Mouse (Mus musculus) adrenal gland, adult (tissue): Measurements from ENCODE around the gene Ramp1.

Source experiments
- DNase-seq, 2 experiments: peaks; one replicate each; pipeline ENCODE4 v3.0.0; 2022 to 2023; ENCODE audit warnings: low spot score in 1 of 2; ENCODE audit not compliant: inconsistent age in 2 of 2

Gene Ramp1

DNA sequence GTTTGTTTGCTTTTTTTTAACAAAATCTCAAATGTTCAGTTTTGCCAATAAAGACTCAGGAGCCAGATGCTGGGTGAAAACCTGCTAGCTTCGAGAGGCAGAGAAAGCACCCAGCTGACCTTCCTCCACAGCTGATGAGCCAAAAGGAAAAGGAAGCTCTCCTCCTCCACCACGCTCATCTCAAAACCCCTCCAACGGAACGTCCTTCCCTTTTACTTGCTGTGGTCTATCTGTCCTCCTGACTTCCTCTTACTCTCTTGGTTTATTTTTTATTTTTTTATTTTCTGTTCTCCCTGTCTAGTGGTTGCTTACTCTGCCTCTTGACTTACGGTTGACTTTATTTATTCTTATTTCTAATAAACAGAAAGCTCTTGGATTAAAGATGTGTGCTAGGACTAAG lies 55.8 kb downstream of the Ramp1 start:
- DNase-seq: no peak

DNA sequence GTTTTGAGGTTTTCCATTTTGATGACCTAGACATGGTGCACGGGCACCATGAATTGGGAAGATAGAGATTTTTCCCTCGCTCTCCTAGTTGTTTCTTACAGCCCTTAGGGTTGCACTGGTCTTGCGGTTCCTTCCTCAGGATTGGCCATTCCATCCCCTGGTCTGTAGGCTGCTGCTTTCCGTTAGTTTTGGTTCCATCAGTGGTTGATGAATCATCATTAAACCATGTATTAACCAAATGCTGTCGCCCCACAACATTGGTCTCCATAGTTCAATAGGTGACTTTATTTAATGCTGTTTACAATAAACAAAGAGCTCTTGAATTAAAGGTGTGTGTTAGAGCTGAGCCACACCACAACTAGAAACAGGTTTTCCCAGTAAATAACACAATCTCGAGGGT lies 58.1 kb downstream of the Ramp1 start:
- DNase-seq: no peak

DNA sequence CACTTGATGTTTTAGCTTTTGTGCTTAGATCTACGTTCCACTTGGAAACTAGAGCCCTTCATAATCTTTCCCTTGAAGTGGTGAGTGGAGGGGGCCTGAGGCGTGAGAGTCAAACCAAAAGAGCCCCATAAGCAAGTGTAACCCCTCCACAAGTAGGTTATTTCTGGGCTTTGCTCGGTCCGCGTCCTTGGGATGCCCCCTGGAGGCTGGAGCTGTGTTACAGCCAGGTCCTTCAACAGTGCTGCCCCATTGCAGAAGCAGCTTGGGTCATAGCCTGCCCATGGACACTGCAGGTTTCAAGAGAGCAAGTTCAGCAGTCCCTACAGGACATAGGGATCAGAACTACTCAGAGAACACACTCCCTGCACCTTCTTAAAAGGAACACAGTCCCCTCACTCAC lies 59.5 kb downstream of the Ramp1 start:
- peak; percentile 61 to 80 for DNase-seq

DNA sequence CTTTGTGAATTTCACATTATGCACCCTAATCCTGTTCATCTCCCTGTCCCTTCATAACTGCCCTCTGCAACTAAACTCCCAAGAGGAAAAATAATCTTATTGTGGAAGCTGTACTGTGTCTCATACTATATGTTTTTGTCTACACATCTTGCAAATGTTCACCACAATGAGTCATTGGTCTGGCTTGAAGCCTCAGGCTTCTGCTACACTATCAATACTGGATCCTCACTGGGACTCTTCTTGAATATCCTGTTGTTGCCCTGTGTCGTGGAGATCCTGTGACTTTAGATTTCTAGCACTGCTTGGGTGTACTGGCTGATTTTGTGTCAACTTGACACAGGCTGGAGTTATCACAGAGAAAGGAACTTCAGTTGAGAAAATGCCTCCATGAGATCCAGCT lies 60.2 kb downstream of the Ramp1 start:
- no peak for DNase-seq

DNA sequence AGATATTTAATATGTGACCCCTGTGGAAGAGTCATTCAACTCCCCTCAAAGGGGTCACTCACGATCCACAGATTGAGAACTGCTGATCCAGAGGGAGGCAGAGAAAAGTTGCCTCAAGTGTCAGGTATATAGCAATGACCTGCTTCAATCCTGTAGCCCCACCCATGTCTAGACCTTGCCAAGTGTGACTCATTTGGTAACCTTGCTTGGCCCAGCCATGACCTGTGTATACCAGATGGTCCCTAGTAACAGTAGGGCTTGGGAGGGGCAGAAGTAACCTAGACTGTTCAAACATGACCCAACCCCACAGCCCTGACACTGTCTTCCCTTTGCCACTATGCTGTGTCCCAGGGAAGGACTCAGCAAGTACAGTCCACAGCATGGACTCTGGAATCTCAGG lies 61.1 kb downstream of the Ramp1 start:
- DNase-seq: peak; percentile 70 to 91

DNA sequence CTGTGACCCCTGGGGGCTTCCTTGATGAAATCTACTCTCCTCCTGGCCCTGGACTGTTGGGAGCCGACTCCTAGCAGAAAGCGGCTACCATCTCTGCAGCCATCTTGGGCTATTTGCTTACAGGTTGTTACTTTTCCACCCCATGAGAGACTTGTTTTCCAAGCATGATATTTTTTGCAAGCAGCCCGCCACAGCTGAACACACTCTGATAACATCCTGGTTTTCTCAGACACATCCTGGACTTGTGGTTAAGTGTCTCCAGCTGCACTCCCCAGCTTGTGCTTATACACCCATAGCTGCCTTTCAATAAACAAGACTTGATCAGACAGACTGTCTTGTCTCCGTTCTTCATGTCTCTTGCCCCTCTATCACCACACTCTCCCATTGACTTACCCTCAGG lies 61.6 kb downstream of the Ramp1 start:
- no peak for DNase-seq

DNA sequence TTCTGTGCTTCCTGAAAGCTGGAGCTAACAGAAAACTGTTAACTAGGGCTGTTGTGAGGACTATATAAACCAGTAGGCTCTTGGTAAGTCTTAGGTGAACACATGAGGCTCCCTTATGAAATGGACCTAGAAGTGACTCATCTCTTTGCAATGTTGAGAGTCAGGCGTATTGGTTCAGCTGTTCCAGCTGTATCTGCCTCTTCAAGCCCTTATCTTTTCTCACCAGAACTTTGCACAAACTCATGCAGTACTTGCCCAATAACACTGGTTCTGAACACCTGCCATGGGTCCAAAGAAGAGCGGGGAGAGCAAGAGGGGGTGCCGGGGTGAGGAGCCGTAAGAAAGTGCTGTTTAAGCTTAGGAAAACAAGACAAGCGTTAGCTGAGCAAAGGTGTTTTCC lies 68.6 kb downstream of the Ramp1 start:
- DNase-seq: peak; percentile 23 to 66

DNA sequence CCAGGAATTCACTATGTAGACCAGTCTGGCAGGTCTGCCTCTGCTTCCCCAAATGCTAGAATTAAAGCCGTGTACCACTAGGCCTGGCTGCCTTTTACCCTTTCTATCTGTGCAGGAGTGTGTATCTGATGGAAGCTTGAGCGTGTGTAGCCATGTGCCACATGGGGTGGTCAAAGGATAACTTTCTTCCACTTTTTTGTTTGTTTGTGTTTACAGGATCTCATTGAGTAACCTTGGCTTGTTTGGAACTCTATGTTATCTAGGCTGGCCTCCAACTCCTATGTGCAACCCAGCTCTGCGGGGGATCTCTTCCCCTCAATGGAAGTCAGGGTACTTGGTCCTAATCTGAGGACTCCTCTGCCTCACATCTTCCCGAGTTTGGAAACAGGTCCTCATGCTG lies 69.3 kb downstream of the Ramp1 start:
- peak in 1 of 2 experiments; percentile 36 for DNase-seq

DNA sequence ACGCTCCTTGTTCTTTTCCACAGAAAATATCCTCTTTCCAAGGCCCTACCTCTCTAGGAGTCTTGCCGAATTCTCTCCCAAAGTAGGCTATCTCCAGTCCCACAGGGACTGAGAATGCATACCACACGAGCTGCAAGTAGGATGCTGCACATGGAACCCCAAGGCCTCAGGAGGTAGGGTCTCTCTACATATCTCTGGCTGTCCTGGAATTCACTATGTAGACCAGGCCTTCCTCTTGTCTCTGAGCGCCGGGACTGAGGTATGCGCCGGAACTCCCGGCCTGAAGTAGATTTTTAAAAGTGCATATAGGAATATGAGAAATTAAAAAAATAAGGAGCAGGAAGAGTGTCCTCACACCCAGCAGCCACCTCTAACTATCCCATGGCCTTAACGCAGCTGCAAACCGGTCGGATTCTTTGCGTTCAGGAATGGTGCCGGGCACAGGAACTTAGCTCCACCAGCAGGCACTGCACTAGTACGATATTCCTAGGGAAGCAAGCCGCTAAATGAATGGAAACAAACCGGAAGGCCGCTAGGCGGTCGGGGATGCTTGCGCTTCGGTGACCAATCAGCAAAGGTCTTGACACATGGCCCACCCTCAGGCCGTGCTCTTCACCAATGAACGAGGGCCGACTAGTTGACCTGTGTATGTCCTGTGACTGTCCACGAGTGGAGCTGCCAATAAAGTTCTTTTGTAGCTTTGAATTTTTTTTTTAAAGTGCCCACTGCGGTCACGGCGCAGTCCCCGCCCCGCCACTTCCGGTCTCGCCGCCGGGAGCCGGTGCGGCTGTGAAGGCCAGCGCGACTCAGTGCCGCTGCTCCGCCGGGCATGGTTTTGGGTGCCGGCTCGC lies 70.2 kb downstream of the Ramp1 start, which contains the start of gene Ube2f:
TSS of gene Ube2f (plus strand) at position 741 of the 851 bp plus-strand sequence.
- DNase-seq: peak; percentile 96 to 97

DNA sequence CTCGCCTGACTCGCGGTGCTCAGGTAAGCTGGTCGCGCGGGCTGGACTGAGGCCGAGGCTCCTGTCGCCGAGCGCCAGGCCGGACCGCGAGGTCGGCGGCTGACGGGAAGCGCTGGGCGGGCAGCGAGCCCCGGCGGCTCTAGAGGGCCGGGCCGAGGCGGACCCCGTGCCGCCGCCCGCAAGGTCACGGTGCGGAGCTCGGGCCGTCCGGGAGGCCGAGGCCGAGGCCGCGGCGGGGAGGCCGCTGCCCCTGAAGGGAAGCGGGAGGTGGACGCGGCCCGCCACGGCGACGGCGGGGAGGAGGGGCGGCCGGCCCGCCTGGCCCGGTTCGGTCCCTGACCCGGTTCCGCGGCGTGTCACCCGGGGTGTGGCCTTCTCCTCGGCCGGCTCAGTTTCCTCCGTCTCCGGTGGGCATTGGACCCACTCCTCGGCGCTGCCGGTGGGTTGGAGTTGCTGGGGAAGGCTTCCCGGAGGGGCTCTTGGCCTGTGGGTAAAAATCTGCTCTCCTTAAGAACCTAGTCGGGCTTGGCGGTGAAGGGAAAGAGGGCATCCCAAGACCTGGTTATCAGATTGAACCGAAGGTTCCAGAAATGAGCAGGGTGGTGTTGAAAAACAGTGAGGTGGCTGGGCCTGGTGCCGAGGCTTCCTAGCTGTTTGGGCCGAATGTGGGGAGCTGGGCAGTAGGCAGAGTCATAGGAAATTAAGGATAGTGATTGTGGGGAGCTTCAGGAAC lies 71.0 kb downstream of the Ramp1 start:
- DNase-seq: peak; percentile 58 to 88

DNA sequence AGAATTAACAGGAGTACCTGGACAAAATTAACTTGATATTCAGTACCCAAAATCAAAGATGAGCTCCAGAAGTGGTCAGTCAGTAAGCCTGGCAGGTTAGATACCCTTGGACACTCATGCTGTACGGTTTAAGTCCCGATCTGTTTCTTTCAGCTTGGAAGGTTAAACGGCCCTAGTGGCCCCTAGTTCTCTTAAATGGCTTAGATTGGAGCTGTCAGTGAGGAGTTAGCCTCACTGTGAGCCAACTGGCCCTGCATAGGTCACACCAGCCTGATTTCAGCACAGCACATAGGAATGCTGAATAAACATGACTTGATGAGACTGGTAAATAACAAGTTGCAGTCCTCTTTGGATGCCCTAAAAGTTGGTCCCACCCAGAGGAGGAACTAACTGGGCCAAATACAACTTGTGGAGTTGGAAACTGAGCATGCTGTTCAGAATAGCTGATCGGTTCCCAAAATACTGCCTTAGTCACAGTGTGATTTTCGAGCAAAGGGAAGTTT lies 71.6 kb downstream of the Ramp1 start:
- peak in 1 of 2 experiments; percentile 63 for DNase-seq

DNA sequence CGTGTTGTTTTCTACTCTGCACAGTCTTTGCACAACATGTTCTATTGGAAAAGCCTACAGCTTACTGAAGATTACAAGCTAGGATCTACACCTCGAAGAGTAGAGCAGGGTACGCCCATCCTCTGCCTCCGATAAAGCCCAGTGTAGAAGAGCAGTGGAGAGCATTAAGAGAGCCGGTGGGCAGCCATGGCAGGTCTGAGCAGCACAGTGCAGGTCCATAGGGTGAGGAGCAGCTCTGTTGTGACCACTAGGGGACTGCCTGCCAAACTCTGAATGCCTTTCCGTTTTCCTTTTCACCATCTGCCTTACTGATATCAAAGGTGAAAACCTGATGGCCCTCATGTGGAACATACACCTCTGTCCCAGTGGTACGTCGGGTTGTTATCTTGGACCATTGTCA lies 72.3 kb downstream of the Ramp1 start:
- DNase-seq: peak in 1 of 2 experiments; percentile 46

DNA sequence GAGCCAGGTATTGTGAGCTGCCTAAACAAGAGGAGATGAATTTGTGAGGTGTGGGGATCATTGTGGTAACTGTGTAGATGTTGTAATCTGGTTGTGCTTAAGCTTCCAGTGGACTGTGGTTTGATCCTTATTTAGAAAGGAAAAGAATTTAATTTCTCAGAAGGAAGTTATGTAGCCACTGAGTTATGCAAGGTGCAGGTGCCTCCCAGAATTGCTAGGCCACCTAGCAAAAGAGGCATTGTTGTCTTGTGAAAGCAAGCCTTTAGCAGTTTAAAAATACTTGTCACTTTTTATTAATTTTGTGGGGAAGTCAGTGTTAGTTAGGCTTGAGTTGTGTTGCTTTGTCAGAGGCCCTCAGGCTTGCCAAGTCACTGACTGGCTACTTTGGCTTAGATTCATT lies 78.3 kb downstream of the Ramp1 start:
- no peak for DNase-seq

DNA sequence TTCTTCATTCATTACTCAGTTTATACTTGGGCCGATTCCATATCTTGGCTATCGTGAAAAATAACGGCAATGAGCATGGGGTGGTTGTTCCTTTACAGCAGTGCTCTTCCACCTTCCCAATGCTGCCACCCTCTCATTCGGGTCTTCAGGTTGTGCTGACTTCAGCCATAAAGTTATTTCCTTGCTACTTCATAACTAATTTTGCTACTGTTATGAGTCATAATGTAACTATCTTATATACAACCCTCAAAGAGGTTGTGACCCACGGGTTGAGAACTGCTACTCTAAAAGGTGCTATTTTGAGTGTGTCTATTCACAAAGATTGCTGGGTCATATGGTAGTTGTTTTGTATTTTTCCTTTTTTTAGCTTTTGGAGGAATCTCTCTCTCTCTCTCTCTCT lies 80.2 kb downstream of the Ramp1 start:
- no peak for DNase-seq

DNA sequence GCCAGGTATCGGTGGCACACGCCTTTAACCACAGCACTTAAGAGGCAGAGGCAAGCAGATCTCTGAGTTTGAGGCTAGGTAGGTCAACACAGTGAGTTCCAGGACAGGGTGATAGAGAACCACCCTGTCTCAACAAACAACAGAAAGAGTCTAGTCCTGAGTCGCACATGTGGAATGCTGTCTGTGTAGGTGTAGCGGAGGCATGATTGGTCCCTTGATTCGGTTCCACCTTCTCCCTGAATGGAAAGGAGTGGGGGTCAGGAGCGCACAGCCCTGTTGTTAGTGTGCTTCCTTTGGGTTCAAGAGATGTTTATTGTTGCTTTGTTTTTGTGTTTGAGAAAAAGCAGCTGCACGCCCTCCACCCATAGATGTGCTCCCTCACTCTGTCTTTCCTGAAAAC lies 82.9 kb downstream of the Ramp1 start:
- no peak for DNase-seq

DNA sequence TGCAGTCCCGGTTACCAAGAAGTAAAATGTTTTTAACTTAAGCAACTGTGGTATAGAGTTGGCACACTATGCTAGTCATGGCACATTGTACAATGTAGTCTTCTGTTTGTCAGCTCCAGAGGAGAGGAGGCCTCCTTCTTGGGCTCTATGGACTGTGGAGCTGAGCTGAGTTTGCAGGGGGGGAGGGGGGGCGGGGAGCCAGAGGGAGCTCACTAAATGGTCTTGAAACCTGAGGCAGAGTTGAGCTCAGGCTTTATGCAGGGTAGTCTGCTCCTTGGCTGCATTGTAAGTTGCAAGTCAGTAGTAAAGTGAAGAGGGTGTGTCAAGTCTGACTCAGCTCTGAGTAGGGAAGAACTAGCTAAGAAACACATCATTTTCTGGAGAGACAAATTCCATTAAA lies 92.6 kb downstream of the Ramp1 start:
- DNase-seq: no peak
